Mouse (Mus musculus): ENCODE results near the gene March5.
A peak's percentile ranks its signal among the peaks of the same experiment; 100 is the strongest.

DNA sequence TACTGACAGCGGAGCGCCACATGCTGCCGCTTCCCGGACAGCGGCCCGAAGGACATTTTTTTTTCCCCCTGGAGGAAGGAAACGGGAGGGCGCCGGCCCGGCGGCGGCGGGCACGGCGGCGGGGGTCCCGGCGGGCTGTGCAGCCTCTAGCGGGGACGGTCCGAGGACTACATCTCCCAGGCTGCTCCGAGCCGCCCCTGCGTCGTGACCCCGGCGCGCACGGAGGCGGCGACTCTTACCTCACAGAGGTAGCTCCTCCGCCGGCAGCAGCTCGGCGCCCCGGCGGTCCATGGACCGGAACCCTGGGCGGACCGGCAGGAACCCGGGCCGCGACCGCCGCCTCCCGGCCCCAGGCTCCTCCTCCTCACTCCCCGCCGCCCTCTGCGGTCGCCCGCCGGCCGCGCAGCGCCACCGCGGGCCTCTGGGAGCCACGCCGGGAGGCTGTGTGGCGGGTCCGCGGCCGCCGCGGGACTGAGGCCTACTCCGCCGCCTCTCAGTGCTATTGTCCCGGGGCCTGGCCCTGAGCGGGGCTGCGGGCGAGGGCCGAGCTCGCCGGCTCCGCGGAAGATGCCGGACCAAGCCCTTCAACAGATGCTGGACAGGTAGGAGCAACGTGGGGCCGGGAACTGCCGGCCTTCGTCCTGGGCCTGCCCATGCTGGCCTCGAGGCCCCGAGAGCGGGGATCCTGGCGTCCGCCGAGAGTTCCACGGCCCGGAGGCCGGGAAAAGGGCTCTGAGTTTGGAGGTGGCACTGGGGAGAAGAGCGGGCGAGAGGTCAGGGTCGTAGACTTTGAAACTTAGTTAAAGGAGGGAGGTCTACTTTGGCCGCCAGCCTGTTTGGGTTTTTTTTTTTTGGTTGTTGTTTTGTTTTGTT is at the start of gene March5:
- TF ChIP-seq POLR2A (IDR thresholded peaks at IDR 0.05; ENCODE audit: insufficient read depth, low read depth, low read length) = peak; percentile 82
- TF ChIP-seq CTCF (IDR thresholded peaks at IDR 0.05; ENCODE audit: insufficient read depth, low read depth, low read length) = no peak

Measured in olfactory bulb, adult 2 months (tissue).